Mouse (Mus musculus): ENCODE data around the gene Sdc1.

Sdc1 gene

GRCm38 (mm10) chr12:8804934-8805722, 34.0 kb downstream of the Sdc1 start:
- H3K4me3 ChIP-seq (replicated peaks; ENCODE audit: low read length): no peak overlapping the region
- H3K4me1 ChIP-seq (replicated peaks; ENCODE audit: low read depth, low read length): peaks cover 5% of the 10 kb centered on the region
- no peaks in the 10 kb centered on the region for H3K27me3 ChIP-seq (ENCODE audit: insufficient read depth, low read length)
- peaks cover 6% of the 10 kb centered on the region for H3K9me3 ChIP-seq (ENCODE audit: low read length)
- no peak for TF ChIP-seq NANOG (IDR thresholded peaks at IDR 0.05; ENCODE audit: borderline replicate concordance, low read length)
- TF ChIP-seq CTCF (conservative IDR thresholded peaks at IDR 0.05; ENCODE audit: low read length): no peak
- TF ChIP-seq POU5F1 (IDR thresholded peaks at IDR 0.05; ENCODE audit: borderline replicate concordance, low read length): no peak
- no peaks in the 10 kb centered on the region for H3K36me3 ChIP-seq (ENCODE audit: insufficient read depth, low read length)

DNA sequence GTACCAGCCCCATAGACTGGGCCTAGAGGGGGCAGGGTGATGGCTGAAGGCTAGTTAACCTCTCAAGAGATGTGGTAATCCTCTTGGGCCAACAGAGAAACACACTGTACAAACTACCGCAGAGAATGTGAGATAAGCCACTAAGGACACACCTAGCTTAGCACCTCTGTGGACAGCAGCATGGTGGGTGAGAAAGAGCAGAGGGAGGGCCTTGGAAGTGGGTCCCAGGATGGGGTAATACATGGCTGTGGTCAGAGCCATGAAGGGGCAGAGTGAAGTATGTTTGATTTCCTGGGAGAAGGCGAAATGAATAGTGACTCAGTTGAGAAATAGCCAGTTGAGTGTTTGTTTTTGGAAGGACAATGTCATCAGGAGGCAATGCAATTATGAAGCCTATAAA, 38.0 kb downstream of the Sdc1 start:
- H3K4me1 ChIP-seq (replicated peaks; ENCODE audit: low read depth, low read length): 0 out of 2 replicates have a peak, but pooled peaks cover 4% of the 10 kb centered on the region
- no peaks in the 10 kb centered on the region for H3K27me3 ChIP-seq (ENCODE audit: insufficient read depth, low read length)
- TF ChIP-seq POU5F1 (IDR thresholded peaks at IDR 0.05; ENCODE audit: borderline replicate concordance, low read length) (no peak), CTCF (conservative IDR thresholded peaks at IDR 0.05; ENCODE audit: low read length) (no peak), NANOG (IDR thresholded peaks at IDR 0.05; ENCODE audit: borderline replicate concordance, low read length) (no peak)
- no peak overlapping the region for H3K4me3 ChIP-seq (replicated peaks; ENCODE audit: low read length)
- H3K36me3 ChIP-seq (ENCODE audit: insufficient read depth, low read length): no peaks in the 10 kb centered on the region
- H3K9me3 ChIP-seq (ENCODE audit: low read length): peaks cover 6% of the 10 kb centered on the region

DNA sequence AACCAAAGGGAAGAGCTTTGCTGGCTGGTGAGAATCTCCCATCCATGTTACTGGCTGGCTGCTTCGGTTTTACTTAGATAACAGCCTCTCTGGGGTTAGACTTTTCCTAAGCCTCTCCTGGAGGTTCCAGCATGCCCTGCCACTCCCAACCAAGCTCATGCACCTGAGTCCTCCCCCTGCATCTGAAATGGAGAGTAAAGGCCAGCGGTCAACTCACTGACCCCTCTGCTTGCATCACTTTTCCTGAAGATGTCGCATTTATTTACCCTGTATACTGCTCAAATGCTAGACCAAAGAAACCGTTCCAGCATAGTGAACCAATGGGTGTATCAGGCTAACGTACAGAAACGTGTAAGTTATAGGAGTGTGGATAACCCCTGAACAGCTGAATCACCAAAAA, 38.5 kb downstream of the Sdc1 start:
- H3K4me1 ChIP-seq (replicated peaks; ENCODE audit: low read depth, low read length): 0 out of 2 replicates have a peak, but pooled peaks cover 4% of the 10 kb centered on the region
- no peaks in the 10 kb centered on the region for H3K36me3 ChIP-seq (ENCODE audit: insufficient read depth, low read length)
- H3K9me3 ChIP-seq (ENCODE audit: low read length): peaks cover 6% of the 10 kb centered on the region
- TF ChIP-seq CTCF (conservative IDR thresholded peaks at IDR 0.05; ENCODE audit: low read length): no peak
- TF ChIP-seq NANOG (IDR thresholded peaks at IDR 0.05; ENCODE audit: borderline replicate concordance, low read length): no peak
- TF ChIP-seq POU5F1 (IDR thresholded peaks at IDR 0.05; ENCODE audit: borderline replicate concordance, low read length): no peak
- no peaks in the 10 kb centered on the region for H3K27me3 ChIP-seq (ENCODE audit: insufficient read depth, low read length)
- no peak overlapping the region for H3K4me3 ChIP-seq (replicated peaks; ENCODE audit: low read length)

GRCm38 (mm10) chr12:8810966-8811365, 39.8 kb downstream of the Sdc1 start:
- no peaks in the 10 kb centered on the region for H3K27me3 ChIP-seq (ENCODE audit: insufficient read depth, low read length)
- H3K9me3 ChIP-seq (ENCODE audit: low read length): peaks cover 6% of the 10 kb centered on the region
- H3K4me3 ChIP-seq (replicated peaks; ENCODE audit: low read length): no peak overlapping the region
- H3K4me1 ChIP-seq (replicated peaks; ENCODE audit: low read depth, low read length): 0 out of 2 replicates have a peak, but pooled peaks cover 4% of the 10 kb centered on the region
- TF ChIP-seq POU5F1 (IDR thresholded peaks at IDR 0.05; ENCODE audit: borderline replicate concordance, low read length) (no peak), CTCF (conservative IDR thresholded peaks at IDR 0.05; ENCODE audit: low read length) (no peak), NANOG (IDR thresholded peaks at IDR 0.05; ENCODE audit: borderline replicate concordance, low read length) (no peak)
- no peaks in the 10 kb centered on the region for H3K36me3 ChIP-seq (ENCODE audit: insufficient read depth, low read length)

DNA sequence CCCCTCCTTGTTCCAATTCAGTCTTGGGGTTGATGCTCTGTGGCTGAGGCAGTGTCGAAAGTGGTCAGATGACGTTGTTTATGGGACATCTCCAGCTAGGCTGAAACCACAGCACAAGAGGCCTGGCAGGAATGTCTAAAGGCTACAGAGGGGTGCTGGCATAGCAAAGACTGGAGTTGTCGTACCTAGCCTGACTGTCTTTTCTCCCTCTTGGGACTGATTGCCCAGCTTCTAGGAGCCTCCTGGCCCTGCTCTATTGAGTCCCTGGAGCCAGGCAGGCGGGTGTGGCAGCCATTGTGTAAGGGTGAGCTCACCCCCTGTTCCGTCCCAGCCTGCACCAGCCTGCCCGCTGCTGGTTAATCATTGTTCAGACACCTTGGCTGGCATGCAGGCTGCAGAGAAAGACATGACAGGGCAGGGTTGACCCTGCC, 40.3 kb downstream of the Sdc1 start:
- H3K9me3 ChIP-seq (ENCODE audit: low read length): peaks cover 6% of the 10 kb centered on the region
- H3K4me3 ChIP-seq (replicated peaks; ENCODE audit: low read length): no peak overlapping the region
- H3K36me3 ChIP-seq (ENCODE audit: insufficient read depth, low read length): no peaks in the 10 kb centered on the region
- 0 out of 2 replicates have a peak, but pooled peaks cover 4% of the 10 kb centered on the region for H3K4me1 ChIP-seq (replicated peaks; ENCODE audit: low read depth, low read length)
- no peaks in the 10 kb centered on the region for H3K27me3 ChIP-seq (ENCODE audit: insufficient read depth, low read length)
- TF ChIP-seq NANOG (IDR thresholded peaks at IDR 0.05; ENCODE audit: borderline replicate concordance, low read length): no peak
- TF ChIP-seq POU5F1 (IDR thresholded peaks at IDR 0.05; ENCODE audit: borderline replicate concordance, low read length): no peak
- no peak for TF ChIP-seq CTCF (conservative IDR thresholded peaks at IDR 0.05; ENCODE audit: low read length)

DNA sequence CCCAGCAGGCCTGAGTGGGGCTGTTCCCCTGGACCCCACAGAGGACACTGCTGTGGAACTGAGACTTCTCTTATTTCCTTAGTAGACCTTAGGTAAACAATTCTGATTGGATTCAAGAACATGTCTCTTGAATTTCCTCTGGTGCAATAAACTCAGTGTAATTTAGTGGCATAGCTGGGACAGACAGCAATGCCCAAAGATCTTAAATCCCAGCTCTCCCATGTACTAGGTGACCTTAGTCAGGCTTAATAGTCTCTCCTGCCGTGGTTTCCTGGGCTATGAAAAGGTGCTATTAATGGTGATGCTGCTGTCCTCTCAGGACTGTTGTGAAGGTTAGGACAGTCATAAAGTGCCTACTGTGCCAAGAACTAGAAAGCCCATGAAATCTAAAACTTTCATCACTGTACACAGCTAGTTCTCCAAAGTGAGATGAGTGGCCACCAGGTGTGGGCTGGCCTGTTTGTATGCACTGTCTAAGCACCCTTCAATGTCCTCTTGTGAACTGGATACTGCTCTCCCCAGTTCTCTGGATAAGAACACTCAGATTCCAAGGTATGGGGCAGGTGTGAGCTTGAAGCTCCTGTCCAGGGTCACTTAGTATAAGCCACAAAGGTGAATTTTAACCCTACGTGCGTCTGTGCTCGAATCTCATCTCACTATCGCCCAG, 40.9 kb downstream of the Sdc1 start:
- Histone ChIP-seq H3K36me3 (ENCODE audit: insufficient read depth, low read length) (no peaks in the 10 kb centered on the region), H3K27me3 (ENCODE audit: insufficient read depth, low read length) (no peaks in the 10 kb centered on the region), H3K4me1 (replicated peaks; ENCODE audit: low read depth, low read length) (0 out of 2 replicates have a peak, but pooled peaks cover 4% of the 10 kb centered on the region), H3K9me3 (ENCODE audit: low read length) (peaks cover 6% of the 10 kb centered on the region), H3K4me3 (replicated peaks; ENCODE audit: low read length) (no peak overlapping the region)
- TF ChIP-seq NANOG (IDR thresholded peaks at IDR 0.05; ENCODE audit: borderline replicate concordance, low read length): no peak

GRCm38 (mm10) chr12:8817467-8818232, 46.5 kb downstream of the Sdc1 start:
- Histone ChIP-seq H3K4me1 (replicated peaks; ENCODE audit: low read depth, low read length) (no peaks in the 10 kb centered on the region), H3K4me3 (replicated peaks; ENCODE audit: low read length) (no peak overlapping the region), H3K36me3 (ENCODE audit: insufficient read depth, low read length) (no peaks in the 10 kb centered on the region), H3K27me3 (ENCODE audit: insufficient read depth, low read length) (no peaks in the 10 kb centered on the region), H3K9me3 (ENCODE audit: low read length) (no peaks in the 10 kb centered on the region)
- TF ChIP-seq POU5F1 (IDR thresholded peaks at IDR 0.05; ENCODE audit: borderline replicate concordance, low read length) (no peak), NANOG (IDR thresholded peaks at IDR 0.05; ENCODE audit: borderline replicate concordance, low read length) (no peak), CTCF (conservative IDR thresholded peaks at IDR 0.05; ENCODE audit: low read length) (no peak)

DNA sequence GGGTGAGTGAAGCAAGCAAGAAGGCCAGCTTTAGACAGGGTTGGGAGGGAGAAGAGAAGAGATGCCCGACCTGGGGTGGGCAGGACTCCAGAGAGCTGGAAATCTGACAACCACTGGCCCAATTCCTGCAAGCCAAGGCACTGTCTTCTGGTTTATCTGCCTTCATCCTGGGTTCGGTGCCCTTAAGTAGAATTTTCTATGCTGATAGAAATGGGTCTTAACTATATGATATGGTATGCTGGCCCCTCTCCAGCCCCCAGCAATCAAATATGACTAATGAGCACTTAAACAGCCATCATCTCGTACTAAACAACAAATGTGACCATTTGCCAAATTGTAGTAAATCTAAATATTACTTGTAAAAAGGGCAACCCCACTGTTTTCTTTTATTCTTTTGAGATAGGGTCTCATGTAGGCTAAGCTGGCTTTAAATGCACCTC, 47.1 kb downstream of the Sdc1 start:
- H3K27me3 ChIP-seq (ENCODE audit: insufficient read depth, low read length): no peaks in the 10 kb centered on the region
- no peaks in the 10 kb centered on the region for H3K9me3 ChIP-seq (ENCODE audit: low read length)
- H3K4me3 ChIP-seq (replicated peaks; ENCODE audit: low read length): no peak overlapping the region
- no peaks in the 10 kb centered on the region for H3K4me1 ChIP-seq (replicated peaks; ENCODE audit: low read depth, low read length)
- TF ChIP-seq NANOG (IDR thresholded peaks at IDR 0.05; ENCODE audit: borderline replicate concordance, low read length) (no peak), CTCF (conservative IDR thresholded peaks at IDR 0.05; ENCODE audit: low read length) (no peak), POU5F1 (IDR thresholded peaks at IDR 0.05; ENCODE audit: borderline replicate concordance, low read length) (no peak)
- no peaks in the 10 kb centered on the region for H3K36me3 ChIP-seq (ENCODE audit: insufficient read depth, low read length)
